Comparison of ENCODE assay signal across 9 mouse cellular contexts in genomic region chr12:4842456-4842855, GRCm38 (mm10). TPM values are rescaled to one million over a fixed set of nuclear protein-coding genes. Genes with fewer than 3 reads are reported as not detected.
A peak's percentile ranks its signal among the peaks of the same experiment; 100 is the strongest.
DNase-seq lines count a peak whose midpoint lies in the region; ATAC-seq and TF ChIP-seq lines count a peak whose summit lies in the region.
"Had no signal": no experiment of that assay in that cellular context is flagged by ENCODE, and none has a peak within 500 bp of the region (broad histone marks: within the 10 kb centered on the region; RNA-seq: fewer than 3 reads in every experiment).

No protein-coding gene starts in this region.

- H3K36me3 ChIP-seq in forebrain, embryonic 12.5 days (replicated peaks) = no peaks in the 10 kb centered on the region
- no peaks in the 10 kb centered on the region for H3K36me3 ChIP-seq in forebrain, embryonic 13.5 days (ENCODE audit: poor library complexity, severe bottlenecking)
- H3K36me3 ChIP-seq in lung, embryonic 15.5 days = no peaks in the 10 kb centered on the region
- no peaks in the 10 kb centered on the region for H3K36me3 ChIP-seq in liver, embryonic 14.5 days (replicated peaks; ENCODE audit: control insufficient read depth, insufficient read depth, low read depth)

- no peak for DNase-seq in lung, adult 2 months
- DNase-seq in brain, embryonic 14.5 days (ENCODE audit: low read depth) = peak; percentile 2
- no peak for DNase-seq in liver, embryonic 14.5 days (ENCODE audit: low read depth in 3 of 3, low spot score in 3 of 3)
- DNase-seq in Muller cell, postnatal 12 days (ENCODE audit: inconsistent ontology term) = no peak
- DNase-seq in layer of hippocampus, adult 9-10 months (ENCODE audit: low spot score) = no peak

- 0 out of 2 replicates have a peak, but pooled peaks have one; percentile 7 for ATAC-seq in forebrain, embryonic 12.5 days (ENCODE audit: low FRiP score)
- no peak for ATAC-seq in forebrain, embryonic 13.5 days
- no peak for ATAC-seq in lung, embryonic 15.5 days (ENCODE audit: borderline replicate concordance, extremely low read depth, low FRiP score, low TSS enrichment)
- ATAC-seq in liver, embryonic 14.5 days (ENCODE audit: insufficient read depth) = no peak

- H3K9ac ChIP-seq in forebrain, embryonic 12.5 days = no peak overlapping the region
- no peak overlapping the region for H3K9ac ChIP-seq in forebrain, embryonic 13.5 days
- H3K9ac ChIP-seq in lung, embryonic 15.5 days = no peak overlapping the region
- no peak overlapping the region for H3K9ac ChIP-seq in liver, embryonic 14.5 days (replicated peaks)

- no peak overlapping the region for H3K27ac ChIP-seq in forebrain, embryonic 12.5 days
- H3K27ac ChIP-seq in forebrain, embryonic 13.5 days = no peak overlapping the region
- no peak overlapping the region for H3K27ac ChIP-seq in lung, embryonic 15.5 days
- no peak overlapping the region for H3K27ac ChIP-seq in liver, embryonic 14.5 days

- H3K4me1 ChIP-seq in forebrain, embryonic 12.5 days = peaks cover 26% of the 10 kb centered on the region
- H3K4me1 ChIP-seq in forebrain, embryonic 13.5 days = peaks cover 13% of the 10 kb centered on the region
- peaks cover 18% of the 10 kb centered on the region for H3K4me1 ChIP-seq in lung, embryonic 15.5 days
- no peaks in the 10 kb centered on the region for H3K4me1 ChIP-seq in lung, adult 2 months (ENCODE audit: control insufficient read depth, insufficient read depth, low read length)
- peaks cover 9 to 20% of the 10 kb centered on the region in 2 experiments for H3K4me1 ChIP-seq in liver, embryonic 14.5 days (replicated peaks; ENCODE audit: control insufficient read depth in 2 of 2, insufficient read depth in 2 of 2, low read length in 1 of 2)

- WGBS in forebrain, embryonic 12.5 days = 86% methylated on average over 8 of the region's 8 CpGs
- WGBS in forebrain, embryonic 13.5 days = 86% methylated on average over 8 of the region's 8 CpGs
- 82% methylated on average over 8 of the region's 8 CpGs for WGBS in lung, embryonic 15.5 days
- WGBS in lung, adult 2 months = 91% methylated on average over 8 of the region's 8 CpGs
- WGBS in liver, embryonic 14.5 days (ENCODE audit: insufficient replicate concordance) = 76% methylated on average over 8 of the region's 8 CpGs

- TF ChIP-seq EP300 in liver, embryonic 14.5 days (IDR thresholded peaks at IDR 0.05; ENCODE audit: low read depth) = no peak

- H3K4me3 ChIP-seq in forebrain, embryonic 12.5 days (replicated peaks) = no peak overlapping the region
- H3K4me3 ChIP-seq in forebrain, embryonic 13.5 days = no peak overlapping the region
- H3K4me3 ChIP-seq in lung, embryonic 15.5 days = no peak overlapping the region
- H3K4me3 ChIP-seq in lung, adult 2 months (replicated peaks; ENCODE audit: extremely low read depth, low read depth, low read length) = no peak overlapping the region
- no peak overlapping the region; a peak in 1 of 4 replicates for H3K4me3 ChIP-seq in liver, embryonic 14.5 days (ENCODE audit: insufficient read depth in 1 of 2, low read depth in 2 of 2, low read length in 2 of 2)

- no peaks in the 10 kb centered on the region for H3K9me3 ChIP-seq in forebrain, embryonic 12.5 days
- no peaks in the 10 kb centered on the region for H3K9me3 ChIP-seq in forebrain, embryonic 13.5 days (replicated peaks)
- H3K9me3 ChIP-seq in lung, embryonic 15.5 days = no peaks in the 10 kb centered on the region
- no peaks in the 10 kb centered on the region for H3K9me3 ChIP-seq in liver, embryonic 14.5 days (ENCODE audit: control insufficient read depth, low read length)
- H3K9me3 ChIP-seq: megakaryocyte, embryonic 14.5 days had no signal

- TF ChIP-seq POLR2A in lung, adult 2 months (IDR thresholded peaks at IDR 0.05; ENCODE audit: borderline replicate concordance, extremely low read depth, low read depth, low read length) = no peak
- no peak for TF ChIP-seq POLR2A in brain, embryonic 14.5 days (IDR thresholded peaks at IDR 0.05; ENCODE audit: borderline replicate concordance, extremely low read depth, insufficient read depth, insufficient read length, poor library complexity, severe bottlenecking)

- TF ChIP-seq CTCF in lung, adult 2 months (IDR thresholded peaks at IDR 0.05; ENCODE audit: insufficient read depth, low read length) = no peak
- TF ChIP-seq CTCF in brain, embryonic 14.5 days (IDR thresholded peaks at IDR 0.05; ENCODE audit: borderline replicate concordance, extremely low read depth, insufficient read depth, insufficient read length) = no peak
- TF ChIP-seq CTCF in liver, embryonic 14.5 days (IDR thresholded peaks at IDR 0.05; ENCODE audit: low read depth) = no peak

- H3K4me2 ChIP-seq in forebrain, embryonic 12.5 days = no peak overlapping the region
- no peak overlapping the region for H3K4me2 ChIP-seq in forebrain, embryonic 13.5 days
- peak overlapping the region; percentile 98 for H3K4me2 ChIP-seq in lung, embryonic 15.5 days
- peak overlapping the region; percentile 99 for H3K4me2 ChIP-seq in liver, embryonic 14.5 days (ENCODE audit: low read depth)

- H3K27me3 ChIP-seq in forebrain, embryonic 12.5 days = peaks cover 32% of the 10 kb centered on the region
- peaks cover 21% of the 10 kb centered on the region for H3K27me3 ChIP-seq in forebrain, embryonic 13.5 days
- no peaks in the 10 kb centered on the region for H3K27me3 ChIP-seq in lung, embryonic 15.5 days
- H3K27me3 ChIP-seq in liver, embryonic 14.5 days (ENCODE audit: control insufficient read depth, insufficient read depth, low read length) = peaks cover 7% of the 10 kb centered on the region
- H3K27me3 ChIP-seq: megakaryocyte, embryonic 14.5 days had no signal

RNA-seq across cellular contexts. Expression of gene Wdcp, which starts 0.6 kb away (rescaled TPM):
- polyA plus RNA-seq in forebrain, embryonic 12.5 days (2016; fragmentation: Nextera tagmentation; extraction: Ambion mirVana) = 19.0 and 20.5 TPM in 2 replicates
- polyA plus RNA-seq in forebrain, embryonic 13.5 days (2015; fragmentation: Nextera tagmentation; extraction: Ambion mirVana) = 20.4 and 21.5 TPM in 2 replicates
- 16.7 and 18.9 TPM in 2 replicates for polyA plus RNA-seq in lung, embryonic 15.5 days (2015; fragmentation: Nextera tagmentation; extraction: Ambion mirVana)
- polyA plus RNA-seq in lung, adult 2 months (2012; rRNA removed) = 5.2 and 6.0 TPM in 2 replicates
- 10.8 and 12.2 TPM in 2 replicates for polyA plus RNA-seq in brain, embryonic 14.5 days (2012; rRNA removed)
- 7.7 and 9.1 TPM in 2 replicates for polyA plus RNA-seq in liver, embryonic 14.5 days (2012; rRNA removed)
- 11.3 and 11.6 TPM in 2 replicates for polyA plus RNA-seq in liver, embryonic 14.5 days (2014; fragmentation: Nextera tagmentation; extraction: Ambion mirVana)

RNA-seq across cellular contexts. Expression of gene Fkbp1b, which starts 1.1 kb away (rescaled TPM):
- polyA plus RNA-seq in forebrain, embryonic 12.5 days (2016; fragmentation: Nextera tagmentation; extraction: Ambion mirVana) = 6.6 and 6.9 TPM in 2 replicates
- 7.5 and 10.3 TPM in 2 replicates for polyA plus RNA-seq in forebrain, embryonic 13.5 days (2015; fragmentation: Nextera tagmentation; extraction: Ambion mirVana)
- 7.4 and 8.5 TPM in 2 replicates for polyA plus RNA-seq in lung, embryonic 15.5 days (2015; fragmentation: Nextera tagmentation; extraction: Ambion mirVana)
- polyA plus RNA-seq in lung, adult 2 months (2012; rRNA removed) = 11.3 and 14.4 TPM in 2 replicates
- polyA plus RNA-seq in brain, embryonic 14.5 days (2012; rRNA removed) = 30.0 and 31.0 TPM in 2 replicates
- 2.5 and 2.9 TPM in 2 replicates for polyA plus RNA-seq in liver, embryonic 14.5 days (2012; rRNA removed)
- polyA plus RNA-seq in liver, embryonic 14.5 days (2014; fragmentation: Nextera tagmentation; extraction: Ambion mirVana) = 2.2 and 2.6 TPM in 2 replicates

RNA-seq across cellular contexts. Expression of gene Sf3b6, which starts 25.1 kb away (rescaled TPM):
- 372 and 374 TPM in 2 replicates for polyA plus RNA-seq in forebrain, embryonic 12.5 days (2016; fragmentation: Nextera tagmentation; extraction: Ambion mirVana)
- 310 and 345 TPM in 2 replicates for polyA plus RNA-seq in forebrain, embryonic 13.5 days (2015; fragmentation: Nextera tagmentation; extraction: Ambion mirVana)
- 169 and 188 TPM in 2 replicates for polyA plus RNA-seq in lung, embryonic 15.5 days (2015; fragmentation: Nextera tagmentation; extraction: Ambion mirVana)
- polyA plus RNA-seq in lung, adult 2 months (2012; rRNA removed) = 33.4 and 60.8 TPM in 2 replicates
- polyA plus RNA-seq in brain, embryonic 14.5 days (2012; rRNA removed) = 161 and 173 TPM in 2 replicates
- 34.7 and 72.6 TPM in 2 replicates for polyA plus RNA-seq in liver, embryonic 14.5 days (2012; rRNA removed)
- 179 and 187 TPM in 2 replicates for polyA plus RNA-seq in liver, embryonic 14.5 days (2014; fragmentation: Nextera tagmentation; extraction: Ambion mirVana)

RNA-seq across cellular contexts. Expression of gene Mfsd2b, which starts 31.7 kb away (rescaled TPM):
- polyA plus RNA-seq in forebrain, embryonic 12.5 days (2016; fragmentation: Nextera tagmentation; extraction: Ambion mirVana) = 2.0 and 2.5 TPM in 2 replicates
- 0.97 and 1.3 TPM in 2 replicates for polyA plus RNA-seq in forebrain, embryonic 13.5 days (2015; fragmentation: Nextera tagmentation; extraction: Ambion mirVana)
- 2.1 and 2.2 TPM in 2 replicates for polyA plus RNA-seq in lung, embryonic 15.5 days (2015; fragmentation: Nextera tagmentation; extraction: Ambion mirVana)
- 2.5 and 4.1 TPM in 2 replicates for polyA plus RNA-seq in lung, adult 2 months (2012; rRNA removed)
- polyA plus RNA-seq in brain, embryonic 14.5 days (2012; rRNA removed) = 2.7 and 4.7 TPM in 2 replicates
- polyA plus RNA-seq in liver, embryonic 14.5 days (2012; rRNA removed) = 45.9 and 53.1 TPM in 2 replicates
- polyA plus RNA-seq in liver, embryonic 14.5 days (2014; fragmentation: Nextera tagmentation; extraction: Ambion mirVana) = 54.6 and 62.6 TPM in 2 replicates

Comparison
In these comparisons a context has a peak if more than half of its experiments do, and no peak if none do; other contexts are left out.
1. H3K4me2 ChIP-seq: peak in lung, embryonic 15.5 days (single experiment) and liver, embryonic 14.5 days (single experiment); none in forebrain, embryonic 12.5 days (single experiment) and forebrain, embryonic 13.5 days (single experiment).